Mouse (Mus musculus) activated CD4-positive, CD25-positive, alpha-beta regulatory T cell, adult 4 months (primary cell): ENCODE results near the gene Trpm1. TPM values are rescaled to one million over a fixed set of nuclear protein-coding genes. Genes with fewer than 3 reads are reported as not detected.

ENCODE experiments used
- ATAC-seq: one replicate; pipeline ENCODE4 v1.8.0; 2017
- polyA plus RNA-seq, 2 experiments: library from polyadenylated mRNA; unstranded; fragments of 100-300 nt; shearing (Covaris generic); gene quantifications; one replicate each; pipeline ENCODE4 v1.2.1; 2017

Gene Trpm1
- polyA plus RNA-seq, 2 experiments from 2014 or later: 4.6 to 7.4 TPM

DNA sequence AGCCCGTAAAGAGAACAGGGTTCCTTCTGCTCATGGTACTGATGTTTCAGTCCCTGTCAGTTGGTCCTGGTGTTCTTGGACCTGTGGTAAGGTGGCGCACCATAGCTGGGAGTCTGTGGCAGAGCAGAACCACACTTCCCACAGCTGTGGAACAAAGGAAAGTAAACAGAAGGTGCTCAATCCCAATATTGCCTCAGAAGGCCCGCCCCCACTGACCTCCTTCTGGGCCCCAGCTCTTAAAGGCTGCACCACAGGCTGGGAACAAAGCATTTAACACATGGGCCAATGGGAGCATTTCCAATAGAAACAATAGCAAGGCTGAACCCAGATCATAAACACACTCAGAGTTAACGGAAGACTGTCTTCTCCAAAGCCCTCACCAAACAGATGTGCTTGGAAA is 82.9 kb downstream of the Trpm1 start:
- no peak for ATAC-seq

DNA sequence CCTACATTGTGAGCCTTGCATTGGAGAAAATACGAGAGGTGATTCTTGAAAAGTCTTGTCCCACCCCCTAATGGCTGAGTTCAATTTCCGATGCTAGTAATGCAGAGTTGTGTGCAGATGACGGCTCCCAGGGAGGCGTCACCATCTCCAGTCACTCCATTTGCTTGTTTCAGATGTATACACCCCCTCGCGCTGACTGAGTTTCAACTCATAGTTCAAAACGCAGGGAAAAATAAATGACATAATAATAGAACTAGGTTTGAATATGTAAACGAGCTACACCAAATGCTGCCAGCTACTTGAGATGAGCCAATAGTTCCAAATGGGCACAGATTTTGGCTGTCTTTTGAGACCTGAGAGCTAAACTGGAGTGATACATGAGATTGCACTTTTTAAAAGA is 84.1 kb downstream of the Trpm1 start:
- ATAC-seq: no peak

GRCm38 (mm10) chr7:64238410-64239086 is 84.9 kb downstream of the Trpm1 start:
- no peak for ATAC-seq

GRCm38 (mm10) chr7:64239138-64239805 is 85.6 kb downstream of the Trpm1 start:
- no peak for ATAC-seq

DNA sequence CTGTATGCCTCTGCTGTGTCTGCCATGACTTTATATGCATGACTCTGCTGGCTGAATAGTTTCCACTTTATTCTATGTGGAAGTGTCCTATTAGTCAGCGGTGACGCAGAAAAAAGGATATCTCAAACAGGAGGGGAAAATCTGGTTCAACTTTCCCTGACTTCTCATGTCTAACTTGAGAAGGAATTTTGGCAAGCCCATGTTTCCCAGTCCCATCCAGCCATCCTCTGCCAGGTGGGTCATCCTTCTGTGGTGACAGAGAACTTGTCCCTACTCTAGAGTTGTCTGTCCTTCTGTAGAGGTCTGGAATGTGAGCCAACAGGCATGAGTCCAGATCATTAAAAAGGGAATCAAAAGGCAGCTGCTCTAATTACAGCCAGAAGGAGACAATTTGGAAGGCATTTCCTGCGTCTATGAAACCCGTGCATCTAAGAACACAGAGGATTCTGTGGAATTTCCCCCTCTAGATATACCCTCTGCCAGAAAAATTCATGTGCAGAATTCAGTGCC is 86.2 kb downstream of the Trpm1 start:
- no peak for ATAC-seq

GRCm38 (mm10) chr7:64242424-64242823 is 88.8 kb downstream of the Trpm1 start:
- ATAC-seq: no peak

DNA sequence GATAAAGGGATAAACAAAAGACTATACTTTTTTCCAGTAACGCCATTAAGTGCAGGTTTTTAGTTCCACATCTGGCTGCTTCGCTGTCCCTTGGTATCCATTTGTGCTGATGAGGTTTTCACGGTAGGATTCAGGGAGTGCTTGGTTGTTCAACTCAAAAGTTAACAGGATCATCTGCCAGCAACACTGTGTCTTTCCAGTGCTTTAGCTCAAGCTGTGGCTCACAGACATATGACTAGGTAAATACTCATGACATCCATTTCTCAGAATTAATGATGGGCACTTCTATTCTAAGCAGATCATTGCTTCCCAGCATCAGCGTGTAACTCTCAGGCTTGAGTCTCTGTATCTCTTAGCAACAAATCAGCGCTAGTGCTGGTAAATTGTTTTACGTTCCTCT is 90.7 kb downstream of the Trpm1 start:
- no peak for ATAC-seq

- no peak for ATAC-seq
These were observed 93.1 kb downstream of the Trpm1 start for GRCm38 (mm10) chr7:64246713-64247112.

DNA sequence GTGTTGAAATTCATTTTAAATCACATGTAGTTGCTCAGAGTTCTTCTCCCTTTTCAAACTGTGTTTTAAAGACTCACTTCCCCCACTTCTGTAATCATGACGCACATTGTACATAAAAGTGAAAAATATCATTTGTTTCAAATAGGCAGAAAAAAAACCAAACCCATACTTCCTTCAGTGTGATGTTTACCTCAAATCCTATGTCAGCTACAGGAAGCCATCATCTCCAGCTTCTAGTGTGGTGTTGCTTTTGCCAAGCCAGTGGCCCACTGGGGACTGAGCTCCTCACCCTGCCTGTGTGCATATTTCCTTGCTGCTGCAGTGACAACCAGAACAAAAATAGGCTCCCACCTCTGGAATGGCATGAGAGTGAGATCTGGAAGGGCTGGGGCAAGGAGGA is 94.7 kb downstream of the Trpm1 start:
- ATAC-seq: peak; percentile 21

- peak; percentile 70 for ATAC-seq
These were observed 96.1 kb downstream of the Trpm1 start for GRCm38 (mm10) chr7:64249715-64250114.

GRCm38 (mm10) chr7:64250417-64250816 is 96.8 kb downstream of the Trpm1 start:
- peak; percentile 55 for ATAC-seq

- ATAC-seq: no peak
These were observed 100.1 kb downstream of the Trpm1 start for GRCm38 (mm10) chr7:64253736-64254135.

DNA sequence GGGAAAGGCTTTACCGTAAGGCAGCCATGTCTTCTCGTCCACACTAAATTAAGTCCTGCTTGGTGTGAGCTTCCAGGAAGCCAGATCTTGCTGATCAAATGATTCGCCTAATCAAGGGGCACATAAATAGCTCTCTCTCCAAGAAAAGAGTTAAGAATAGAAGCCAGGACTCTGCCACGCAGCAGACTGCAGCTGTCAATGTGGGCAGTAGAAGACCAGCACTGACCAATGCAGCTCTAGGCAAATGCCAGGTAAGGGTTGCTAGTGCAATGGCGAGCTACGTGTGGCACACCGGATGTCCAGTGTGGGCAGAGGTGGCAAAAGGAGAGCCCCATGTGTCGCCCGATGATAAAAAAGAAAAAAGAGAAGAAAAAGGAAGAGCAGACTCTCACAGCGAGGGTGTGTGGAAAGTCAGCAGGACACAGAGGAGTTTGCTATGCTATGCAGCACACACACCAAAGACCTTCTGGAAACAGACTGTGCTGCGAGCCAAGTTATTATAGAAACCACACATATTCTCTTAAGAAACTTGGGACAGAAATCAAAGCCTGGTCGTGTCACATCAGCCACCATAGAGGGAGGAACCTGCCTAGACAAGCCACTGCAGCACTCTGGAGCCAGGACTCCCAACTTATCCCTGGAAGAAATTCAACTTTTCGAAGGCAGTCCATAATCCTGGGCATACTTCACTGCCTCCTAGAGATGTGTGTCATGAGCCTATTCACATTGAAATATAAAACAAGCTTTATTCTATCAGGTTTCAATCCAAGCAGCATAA is 112.1 kb downstream of the Trpm1 start:
- no peak for ATAC-seq

GRCm38 (mm10) chr7:64266587-64266986 is 113.0 kb downstream of the Trpm1 start:
- no peak for ATAC-seq

- ATAC-seq: no peak
These were observed 118.3 kb downstream of the Trpm1 start for GRCm38 (mm10) chr7:64271926-64272325.

DNA sequence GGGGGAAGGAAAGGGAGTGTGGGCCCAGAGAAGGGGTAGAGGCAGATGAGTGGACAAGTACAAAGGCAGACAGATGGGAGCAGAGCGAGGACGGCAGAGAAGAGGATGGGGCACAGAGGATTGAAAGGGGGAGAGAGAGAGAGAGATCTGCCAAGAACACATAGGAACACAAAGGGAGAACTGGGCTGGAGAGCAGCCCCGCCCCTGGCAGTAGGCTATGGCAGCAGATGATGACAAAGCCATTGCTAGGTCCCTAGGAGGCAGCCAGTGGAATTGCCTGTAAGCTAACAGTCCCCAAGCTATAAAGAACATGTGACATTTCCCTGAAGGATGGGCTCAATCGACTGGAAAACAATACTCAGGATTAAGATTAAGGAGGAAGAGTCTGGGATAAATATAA is 121.9 kb downstream of the Trpm1 start:
- ATAC-seq: no peak

- ATAC-seq: no peak
These were observed 123.3 kb downstream of the Trpm1 start for GRCm38 (mm10) chr7:64276921-64277320.

DNA sequence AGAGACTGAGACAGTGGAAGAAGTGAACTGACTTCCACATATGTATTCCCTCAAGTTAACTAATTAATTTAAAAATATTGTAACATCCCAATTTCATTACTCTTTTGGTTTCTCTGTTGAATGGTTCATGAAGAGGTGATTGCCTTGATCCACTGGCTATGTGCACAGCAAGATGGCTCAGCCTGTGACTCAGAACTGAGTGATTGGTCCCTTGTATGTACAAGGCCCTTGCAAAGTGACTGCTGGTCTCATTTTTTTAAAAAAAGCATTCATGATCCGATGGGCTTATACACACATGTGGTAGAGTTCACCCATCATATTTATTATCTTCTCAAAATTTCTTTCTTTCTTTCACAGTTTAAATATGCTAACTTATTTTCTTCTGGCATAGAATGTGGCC is 124.9 kb downstream of the Trpm1 start:
- ATAC-seq: no peak

DNA sequence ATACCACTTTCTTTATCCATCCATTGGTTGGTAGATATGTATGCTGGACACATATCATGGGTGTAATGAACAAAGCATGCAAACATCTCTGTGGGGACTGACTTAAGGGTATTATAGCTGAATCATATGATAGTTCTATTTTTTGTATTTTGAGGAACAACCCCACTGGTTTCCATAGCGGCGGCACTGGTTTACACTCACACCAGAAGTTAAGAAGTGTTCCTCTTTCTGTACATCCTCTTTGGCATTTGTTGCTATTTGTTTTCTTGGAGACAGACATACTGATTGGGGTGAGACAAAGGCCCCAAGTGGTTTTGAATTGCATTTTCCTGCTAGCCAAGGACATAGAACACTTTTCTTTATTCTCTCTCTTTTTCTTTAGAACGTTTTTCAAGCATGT is 125.9 kb downstream of the Trpm1 start:
- no peak for ATAC-seq

GRCm38 (mm10) chr7:64286566-64286965 is 132.9 kb downstream of the Trpm1 start:
- ATAC-seq: no peak

GRCm38 (mm10) chr7:64287414-64288091 is 133.9 kb downstream of the Trpm1 start, which contains the start of gene Mtmr10:
TSS of gene Mtmr10 (plus strand) at chr7:64287653.
- ATAC-seq: peak; percentile 98

- ATAC-seq: no peak
These were observed 135.8 kb downstream of the Trpm1 start for GRCm38 (mm10) chr7:64289416-64289815.

DNA sequence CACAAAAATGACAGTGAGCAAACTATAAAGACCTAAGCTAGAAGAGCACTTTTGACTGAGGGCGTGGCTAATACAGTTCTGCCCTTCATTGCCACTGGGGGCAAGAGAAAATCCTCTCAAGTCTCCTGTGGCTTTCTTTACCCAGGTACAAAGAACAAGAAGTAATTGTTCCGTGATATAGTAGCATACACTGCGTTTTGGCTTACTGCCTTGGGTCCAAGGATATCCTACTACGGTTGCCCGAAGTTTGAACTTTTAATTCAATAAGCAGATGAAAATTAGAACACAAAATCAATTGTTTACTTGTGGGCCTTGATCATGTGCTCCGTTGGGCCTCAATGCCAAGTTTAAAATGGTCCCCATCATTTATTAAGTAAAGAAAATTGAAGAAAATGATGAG is 136.8 kb downstream of the Trpm1 start:
- no peak for ATAC-seq
